Mouse (Mus musculus) monocyte, adult 5-6 weeks (primary cell): Measurements from ENCODE around the gene Ift122. TPM values are rescaled to one million over a fixed set of nuclear protein-coding genes. Genes with fewer than 3 reads are reported as not detected.

Experiments used
- ATAC-seq: fragments of 153-309, 156-312 bp; replicated peaks from 2 replicates; pipeline ENCODE4 v1.8.0; 2017; ENCODE audit warnings: mild to moderate bottlenecking; ENCODE audit not compliant: low TSS enrichment, insufficient number of reproducible peaks, severe bottlenecking, poor library complexity, low FRiP score
- total RNA-seq: library from RNA; stranded (forward); fragments of 200-1000, 200-491, 200-594 nt; gene quantifications from 3 replicates; pipeline ENCODE4 v1.2.3, GENCODE M21; 2017

Ift122 gene
- 1.1 to 1.2 TPM (median 1.1 TPM) in 3 replicates for total RNA-seq

DNA sequence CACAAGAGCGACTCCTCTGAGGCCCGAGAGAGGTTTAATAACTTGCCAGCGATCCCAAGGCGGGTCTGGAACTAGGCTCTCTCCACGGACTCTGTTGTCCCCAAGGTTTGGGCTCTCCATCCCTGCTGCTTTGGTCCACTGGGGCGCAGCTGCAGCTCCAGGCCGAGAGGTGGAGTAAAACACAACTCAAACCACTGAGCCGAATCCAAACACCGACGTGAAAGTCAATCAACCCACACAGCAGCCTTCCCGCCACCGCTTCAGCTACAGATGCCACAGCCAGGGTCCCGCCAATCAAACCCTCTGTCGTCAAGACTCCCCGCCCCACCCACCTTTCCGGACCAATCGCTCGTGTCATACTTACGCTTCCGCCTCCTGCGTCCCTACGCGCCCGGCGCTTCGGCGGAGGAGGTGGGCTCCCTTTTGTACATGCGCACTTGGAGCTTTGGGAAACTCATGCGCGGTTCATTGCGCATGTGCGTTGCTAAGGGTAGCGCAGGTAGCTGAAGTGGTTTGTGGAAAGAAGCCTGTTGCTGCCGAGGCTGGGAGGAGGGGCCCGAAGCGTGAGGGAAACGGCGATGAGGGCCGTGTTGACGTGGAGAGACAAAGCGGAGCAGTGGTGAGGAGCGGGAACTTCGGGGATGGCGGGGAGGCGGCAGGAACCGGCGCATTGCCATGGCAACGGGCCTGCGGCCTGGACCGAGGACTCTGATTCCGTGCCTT lies at the start of gene Ift122, which contains the start of gene Mbd4:
TSS of gene Ift122 (plus strand) at position 380 of the 723 bp plus-strand sequence.
TSS of gene Mbd4 (minus strand) at position 281 of the 723 bp plus-strand sequence.
- ATAC-seq = peak; percentile 99

DNA sequence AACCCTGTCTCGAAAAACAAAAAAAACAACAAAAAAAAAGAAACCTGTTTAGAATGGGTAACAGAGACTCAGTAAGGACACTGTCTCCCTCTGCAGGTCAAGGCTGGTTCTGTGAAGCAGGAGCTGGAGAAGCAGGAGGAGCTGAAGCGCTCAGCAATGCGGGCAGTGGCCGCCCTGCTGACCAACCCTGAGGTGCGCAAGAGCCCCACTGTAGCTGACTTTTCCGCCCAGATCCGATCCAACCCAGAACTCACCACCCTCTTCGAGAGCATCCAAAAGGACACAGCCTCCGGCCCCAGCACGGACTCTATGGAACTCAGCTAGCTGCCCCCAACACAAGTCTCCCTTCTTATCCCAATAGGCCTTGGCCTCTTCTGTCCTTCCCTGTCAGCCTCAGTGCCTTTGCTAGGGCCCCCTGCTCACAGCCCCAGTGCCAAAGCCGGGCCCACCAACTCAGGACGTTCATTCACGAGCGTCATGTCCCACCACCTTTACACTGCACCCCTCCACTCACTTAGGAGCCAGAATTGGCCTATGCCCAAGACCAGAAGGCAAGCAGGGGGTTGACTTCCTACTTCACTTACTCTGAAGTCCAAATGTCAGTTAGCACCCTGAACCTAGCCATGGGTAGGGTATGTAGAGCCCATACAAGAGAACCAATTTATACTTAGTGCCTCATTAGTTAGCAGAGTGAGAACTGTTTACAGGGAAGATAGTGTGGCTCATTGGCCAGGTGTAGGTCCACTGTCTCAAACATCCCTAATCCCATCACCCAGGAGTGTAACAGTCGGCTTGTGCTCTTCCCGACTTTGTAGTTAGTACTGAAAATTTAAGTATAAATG lies 49.5 kb upstream of the Ift122 start:
- ATAC-seq = no peak

DNA sequence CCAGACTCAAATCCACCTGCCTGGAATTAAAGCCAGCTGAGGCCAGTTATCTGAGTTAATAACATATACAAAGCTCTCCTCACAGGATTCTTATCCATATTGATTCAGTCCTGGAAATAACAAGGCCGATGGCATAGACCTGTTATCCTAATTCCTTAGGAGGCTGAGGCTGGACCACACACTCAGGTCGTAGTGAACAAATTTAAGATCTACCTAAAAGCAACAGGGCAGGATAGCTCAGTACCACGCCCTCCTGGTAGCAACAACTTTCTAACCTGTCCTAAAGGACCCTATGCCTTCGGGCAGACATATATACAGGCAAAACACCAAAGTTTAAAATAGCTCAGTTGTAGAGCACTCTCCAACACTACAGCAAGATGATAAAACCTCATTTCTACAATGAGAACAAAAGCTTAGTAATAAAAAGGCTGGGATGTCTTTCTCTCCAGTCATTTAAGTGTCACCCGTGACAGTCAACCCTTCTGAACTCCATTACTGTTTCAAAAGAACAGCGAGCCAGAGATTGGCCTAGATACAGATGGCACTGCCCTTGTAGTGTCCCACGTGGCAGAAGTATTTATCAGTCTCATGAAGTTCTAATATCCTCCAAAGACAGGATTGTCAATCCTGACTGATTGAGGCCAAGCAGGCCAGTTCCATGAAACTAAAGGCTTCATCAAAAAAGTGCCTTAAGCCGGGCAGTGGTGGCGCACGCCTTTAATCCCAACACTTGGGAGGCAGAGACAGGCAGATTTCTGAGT lies 48.7 kb upstream of the Ift122 start:
- ATAC-seq = no peak

DNA sequence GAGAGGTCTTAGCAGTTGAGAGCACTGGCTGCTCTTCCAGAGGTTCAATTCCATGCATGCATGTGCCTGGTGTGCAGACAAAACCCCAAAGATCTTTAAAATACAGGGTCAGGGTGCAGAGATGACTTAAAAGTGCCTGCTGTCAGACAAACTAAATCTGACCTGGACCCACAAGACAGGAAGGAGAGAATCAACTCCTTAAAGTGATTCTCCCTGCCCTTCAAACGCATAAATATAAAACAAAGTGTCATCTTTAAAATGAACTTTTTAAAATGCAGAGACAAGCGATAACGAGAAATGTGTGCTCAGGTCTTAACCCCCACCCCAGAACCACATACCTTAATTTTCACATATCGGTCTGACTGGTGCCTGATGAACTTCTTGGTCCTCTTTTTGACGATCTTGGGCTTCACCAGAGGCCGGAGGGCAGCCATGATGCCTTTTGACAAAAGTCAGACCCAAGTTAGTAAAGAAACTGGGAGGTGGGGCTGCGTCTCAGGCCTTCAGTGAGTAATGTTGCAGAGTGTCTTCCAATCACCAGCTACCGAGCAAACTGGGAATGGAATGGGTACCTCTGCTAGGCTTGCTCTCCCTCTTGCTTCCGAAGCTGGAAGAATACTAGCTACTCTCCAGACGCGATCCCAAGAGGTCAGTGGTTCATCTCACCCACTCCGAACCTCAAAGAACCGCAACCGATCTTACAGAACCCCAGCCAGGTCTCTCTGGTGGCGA lies 45.6 kb upstream of the Ift122 start:
- ATAC-seq = no peak

DNA sequence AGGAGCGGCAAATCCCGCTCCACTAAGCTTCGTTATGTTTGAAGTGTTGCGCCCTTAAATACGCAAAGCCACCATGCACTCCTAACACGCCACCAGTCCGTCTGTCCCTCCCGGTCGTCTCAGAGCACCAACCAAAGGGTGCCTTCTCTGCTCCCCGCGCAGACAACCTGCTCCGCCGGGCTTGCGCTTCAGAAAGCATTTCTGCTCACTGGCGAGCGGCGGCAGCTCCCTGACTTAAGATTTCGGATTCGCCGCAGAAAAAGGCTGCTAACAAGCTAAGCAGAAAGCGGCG lies 45.1 kb upstream of the Ift122 start:
- ATAC-seq = no peak

DNA sequence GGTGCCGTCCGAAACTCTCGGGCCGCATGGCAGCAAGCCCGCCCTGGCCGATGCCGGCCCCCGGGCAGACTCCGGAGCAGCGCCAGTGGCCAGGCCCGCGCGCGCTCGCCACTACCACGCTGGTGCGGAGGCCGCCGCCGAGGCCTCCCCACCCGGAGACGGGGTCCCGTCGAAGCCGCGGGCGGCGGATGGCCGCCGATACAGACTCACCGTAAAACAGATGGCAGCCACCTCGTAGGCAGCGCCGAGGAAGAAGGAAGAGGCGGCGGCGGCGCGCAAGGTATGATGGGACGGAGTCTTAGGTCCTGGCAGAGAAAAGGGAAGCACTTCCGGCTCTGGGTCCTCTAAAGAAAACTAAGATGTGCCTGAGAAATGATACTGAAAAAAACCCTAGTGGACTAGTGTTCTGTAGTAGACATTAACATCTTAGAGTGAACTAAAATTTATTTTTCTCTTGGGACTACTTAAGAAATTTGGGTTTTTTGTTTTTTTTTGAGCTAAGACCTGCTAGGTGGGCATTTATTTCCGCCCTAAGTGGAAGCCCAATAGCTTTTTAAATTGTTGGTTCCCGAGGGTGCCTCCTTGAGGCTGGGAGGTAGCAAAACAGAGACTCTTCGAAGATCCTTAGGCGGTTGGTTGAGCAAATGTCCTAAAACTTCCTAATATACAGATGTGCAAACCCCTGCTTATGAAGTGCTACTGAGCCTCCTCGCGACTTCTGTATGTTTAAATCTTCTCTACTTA lies 44.6 kb upstream of the Ift122 start, which contains the start of gene Rpl32:
TSS of gene Rpl32 (minus strand) at position 260 of the 744 bp plus-strand sequence.
- ATAC-seq = peak; percentile 84

DNA sequence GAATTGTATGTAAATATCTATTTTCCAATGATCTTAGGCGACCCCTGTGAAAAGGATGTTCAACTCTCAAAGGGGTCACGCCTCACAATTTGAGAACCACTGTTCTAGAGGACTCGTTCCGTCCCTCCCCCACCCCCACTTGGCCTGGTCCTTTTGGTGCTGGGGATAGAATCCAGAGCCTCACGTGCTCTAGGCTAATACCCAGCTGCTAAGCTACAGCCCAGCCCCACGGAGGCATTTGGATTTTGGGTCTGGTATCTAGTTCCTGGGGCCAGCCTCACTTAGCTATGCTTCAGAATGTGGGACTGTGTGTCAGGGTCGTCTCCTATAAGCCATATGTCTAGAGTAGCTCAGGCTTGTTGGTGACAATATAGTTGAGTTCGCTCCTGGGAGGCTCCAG lies 41.7 kb upstream of the Ift122 start:
- no peak for ATAC-seq

DNA sequence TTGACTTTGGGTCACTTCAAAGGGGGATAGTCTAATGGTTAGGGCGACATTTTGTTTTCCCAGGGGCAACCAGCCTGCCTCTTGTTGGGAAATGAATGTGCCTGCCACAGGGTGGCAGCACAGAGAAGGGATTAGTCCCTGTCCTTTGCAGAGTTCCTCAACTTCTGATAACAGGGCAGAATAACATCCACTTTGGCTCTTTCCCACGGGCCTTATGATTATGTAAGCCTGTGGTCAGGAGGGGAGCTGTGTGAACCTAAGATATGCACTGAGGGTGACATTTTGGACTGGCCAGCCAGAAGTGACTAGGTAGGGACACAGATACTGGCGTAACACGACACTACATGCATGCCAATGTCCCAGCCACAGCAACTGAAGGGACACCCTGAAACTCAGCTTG lies 39.2 kb upstream of the Ift122 start:
- peak; percentile 71 for ATAC-seq

DNA sequence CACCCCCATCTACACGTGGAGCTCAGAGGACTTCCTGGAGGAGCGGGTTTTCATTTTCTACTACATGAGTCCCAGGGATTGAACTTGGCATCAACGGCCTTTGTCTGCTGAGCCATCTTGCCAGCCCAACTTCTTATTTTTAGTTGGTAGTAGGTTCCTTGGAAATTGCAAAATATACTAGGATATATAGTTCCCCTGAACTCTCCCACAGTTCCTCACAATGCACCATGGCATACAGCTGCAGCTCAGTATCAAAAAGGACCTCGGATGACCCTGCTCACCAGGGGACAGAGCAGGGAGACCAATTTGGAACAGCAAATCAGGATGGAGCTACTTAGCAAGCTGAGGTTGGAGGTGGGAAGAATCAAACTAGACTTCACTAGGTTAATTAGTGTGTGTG lies 38.2 kb upstream of the Ift122 start:
- ATAC-seq = no peak

DNA sequence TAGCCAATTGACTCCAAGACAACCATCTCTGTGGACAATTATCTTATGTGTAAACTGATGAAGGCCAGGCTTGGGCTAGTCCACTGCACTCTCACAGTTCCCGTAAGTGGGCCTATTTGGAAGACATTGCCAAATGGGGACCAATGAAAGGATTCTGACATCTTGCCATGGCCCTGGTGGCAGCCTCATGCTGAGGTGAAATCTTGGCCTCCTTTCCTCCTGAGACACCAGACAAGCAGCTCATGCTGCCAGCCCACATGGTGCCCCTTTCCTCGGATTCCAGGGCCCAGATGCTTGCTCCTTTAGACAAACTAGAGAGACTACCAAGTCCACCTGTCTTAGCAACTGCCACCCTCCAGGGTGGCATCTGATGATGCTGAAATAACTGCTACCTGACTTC lies 35.1 kb upstream of the Ift122 start:
- ATAC-seq = no peak

DNA sequence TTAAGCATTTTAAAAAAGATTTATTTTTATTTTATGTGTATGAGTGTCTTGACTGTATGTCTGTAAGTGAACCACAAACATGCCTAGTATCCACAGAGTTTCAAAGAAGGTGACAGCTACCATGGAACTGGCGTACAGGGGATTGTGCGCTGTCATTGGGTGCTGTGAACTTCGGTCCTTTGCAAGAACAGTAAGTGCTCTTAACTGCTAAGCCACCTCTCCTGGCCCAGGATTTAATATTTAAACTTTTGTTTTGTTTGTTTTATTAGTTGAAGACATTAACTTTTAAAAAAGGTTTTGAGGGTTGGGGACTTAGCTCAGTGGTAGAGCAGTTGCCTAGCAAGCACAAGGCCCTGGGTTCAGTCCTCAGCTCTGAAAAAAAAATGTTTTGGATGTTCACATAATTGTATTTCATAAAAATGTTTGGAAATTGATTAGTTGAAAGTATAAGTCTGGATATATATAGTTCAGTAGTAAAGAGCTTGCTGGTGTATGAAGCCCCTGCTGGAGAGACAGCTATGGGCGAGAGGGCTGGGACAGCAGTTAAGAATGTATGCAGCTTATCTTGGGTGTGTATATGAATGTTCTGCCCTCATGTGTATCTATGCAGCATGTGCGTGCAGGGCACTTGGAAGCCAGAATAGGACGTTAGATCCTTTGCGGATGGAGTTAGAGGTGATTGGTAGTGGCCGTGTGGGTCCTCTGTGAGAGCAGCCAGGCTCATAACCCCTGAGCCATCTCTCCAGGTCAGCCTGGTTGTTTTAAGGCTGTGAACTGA lies 31.9 kb upstream of the Ift122 start:
- ATAC-seq = no peak

DNA sequence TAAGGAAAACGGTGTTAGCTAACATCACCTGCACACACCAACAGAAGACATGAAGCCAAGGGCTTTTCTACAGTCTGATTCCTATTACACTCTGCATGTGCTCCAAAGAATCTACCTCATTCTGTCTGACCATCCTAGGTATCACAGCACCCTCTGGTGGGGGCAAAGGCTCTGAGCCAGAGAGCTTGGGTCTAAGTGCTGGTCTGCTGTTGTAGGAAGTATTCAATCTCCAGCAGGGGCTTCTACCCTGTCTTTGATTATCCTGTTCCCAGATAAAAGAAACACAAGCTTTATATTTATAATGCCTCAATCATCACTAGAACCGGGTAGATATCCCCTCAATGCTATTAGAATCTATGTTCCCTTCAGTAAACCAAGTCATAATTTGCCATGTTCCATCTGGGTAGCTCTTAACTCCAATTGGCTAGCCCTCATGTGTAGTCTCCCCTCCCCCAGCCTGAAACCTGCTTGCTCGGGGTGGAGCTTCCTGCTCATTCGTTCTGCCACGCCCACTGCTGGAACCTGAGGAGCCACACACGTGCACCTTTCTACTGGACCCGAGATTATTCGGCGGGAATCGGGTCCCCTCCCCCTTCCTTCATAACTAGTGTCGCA lies 29.3 kb upstream of the Ift122 start:
- ATAC-seq = peak; percentile 90

DNA sequence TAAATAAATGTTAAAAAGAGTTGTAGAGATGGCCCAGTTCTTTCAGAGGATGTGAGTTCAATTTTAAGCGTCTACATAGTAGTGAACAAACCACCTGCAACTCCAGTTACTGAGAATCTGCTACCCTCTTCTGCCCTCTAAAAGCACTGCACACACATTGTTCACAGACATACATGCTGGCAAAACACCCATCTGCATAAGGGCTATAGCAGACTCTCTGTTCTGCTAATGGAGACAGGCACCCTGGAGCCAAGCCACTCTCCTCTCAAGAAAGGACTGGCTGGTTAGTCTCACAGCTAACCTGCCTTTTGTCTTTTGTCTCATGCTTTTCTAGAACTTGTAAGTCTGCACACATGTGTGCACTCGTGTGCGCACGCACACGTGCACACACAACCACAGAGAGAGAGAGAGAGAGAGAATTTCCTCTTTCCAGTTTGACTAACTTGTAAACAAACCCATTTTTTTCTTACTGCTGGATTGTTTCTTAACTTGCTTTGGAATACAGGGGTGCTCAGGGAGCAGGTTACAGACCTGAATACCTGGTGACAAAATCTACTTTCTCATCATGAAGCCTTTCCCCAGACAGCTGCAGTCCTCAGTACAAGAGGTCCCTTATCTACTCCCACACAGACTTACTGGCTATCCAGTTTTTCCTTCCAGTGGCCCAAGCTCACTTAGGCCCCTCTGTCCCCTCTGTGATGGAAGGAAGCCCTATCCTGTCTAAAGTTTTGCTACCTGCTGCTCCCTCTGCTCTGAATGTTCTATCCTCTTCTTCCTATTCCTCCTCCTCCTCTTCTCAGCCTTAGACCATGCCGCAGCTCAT lies 22.3 kb upstream of the Ift122 start:
- no peak for ATAC-seq

DNA sequence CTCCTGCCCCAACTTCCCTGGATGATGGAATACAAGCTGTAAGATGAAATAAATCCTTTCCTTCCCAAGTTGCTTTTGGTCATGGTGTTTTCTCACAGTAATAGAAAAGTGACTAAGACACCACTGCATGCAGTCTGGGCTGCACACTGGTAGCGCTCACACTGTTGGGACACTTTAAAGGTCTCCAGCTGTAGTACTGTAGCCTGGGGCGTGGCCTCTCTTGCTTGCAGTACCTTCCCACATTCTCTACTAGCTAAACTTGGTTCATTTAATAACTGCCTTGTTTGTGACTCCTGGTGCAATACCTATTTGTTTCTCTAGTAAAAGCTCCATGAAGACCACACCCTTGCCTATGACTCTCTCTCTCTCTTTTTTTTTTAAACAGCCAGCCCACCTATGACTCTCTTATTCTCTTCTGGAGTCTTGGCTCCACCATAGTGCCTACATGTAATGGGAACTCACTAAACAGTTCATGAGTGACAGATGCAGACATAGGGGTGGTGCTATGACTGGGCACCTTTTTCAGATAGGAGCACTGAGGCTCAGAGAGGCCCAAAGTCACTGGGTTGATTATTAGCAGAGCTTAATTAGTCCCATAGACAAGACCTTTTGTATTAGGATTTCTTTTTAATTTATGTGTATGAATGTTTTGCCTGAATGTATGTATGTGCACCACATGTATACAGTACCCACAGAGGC lies 21.0 kb upstream of the Ift122 start:
- no peak for ATAC-seq

DNA sequence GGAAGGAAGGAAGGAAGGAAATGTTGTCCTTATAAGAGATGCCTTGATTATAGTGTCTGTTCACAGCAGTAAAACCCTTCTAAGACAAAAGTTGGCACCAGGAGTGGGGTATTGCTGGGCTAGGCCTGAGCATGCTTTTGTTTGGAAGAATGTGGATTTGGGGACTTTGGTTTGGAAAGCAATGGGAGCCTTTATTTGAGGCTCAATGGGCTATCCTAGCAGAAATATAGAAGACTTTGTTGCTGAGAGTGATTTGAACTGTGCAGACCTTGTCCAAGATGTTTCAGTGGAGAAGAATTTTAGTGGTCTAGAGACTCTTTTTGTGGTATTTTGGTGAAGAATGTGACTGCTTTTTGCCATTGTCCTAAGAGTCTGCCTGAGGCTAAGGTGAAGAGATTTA lies 19.4 kb upstream of the Ift122 start:
- ATAC-seq = no peak

DNA sequence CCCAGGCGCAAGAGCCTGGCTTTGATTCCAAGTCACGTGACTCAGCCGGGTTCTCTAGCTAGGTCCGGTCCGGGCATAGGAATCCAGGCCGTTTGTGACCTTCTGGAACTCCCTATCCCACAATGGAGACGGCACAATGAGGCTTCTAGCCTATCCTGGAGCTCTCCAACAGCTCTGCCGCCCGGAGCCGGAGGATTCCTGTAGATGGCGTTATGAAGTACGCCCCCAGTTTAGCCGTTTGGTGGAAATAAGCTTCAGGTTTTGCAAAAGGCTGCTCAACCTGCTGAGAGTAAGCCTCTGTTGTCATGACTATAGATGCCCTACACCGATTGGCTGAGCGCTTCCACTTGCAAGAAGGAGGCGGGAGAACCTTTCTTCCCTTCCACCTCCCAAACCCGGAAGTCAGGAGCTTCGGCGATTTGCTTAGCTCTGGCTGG lies 15.1 kb upstream of the Ift122 start, which contains the start of gene Efcab12:
TSS of gene Efcab12 (minus strand) at position 252 of the 437 bp plus-strand sequence.
- ATAC-seq = peak; percentile 88
